ENCODE assay signal across 8 mouse cellular contexts in the genomic region with DNA sequence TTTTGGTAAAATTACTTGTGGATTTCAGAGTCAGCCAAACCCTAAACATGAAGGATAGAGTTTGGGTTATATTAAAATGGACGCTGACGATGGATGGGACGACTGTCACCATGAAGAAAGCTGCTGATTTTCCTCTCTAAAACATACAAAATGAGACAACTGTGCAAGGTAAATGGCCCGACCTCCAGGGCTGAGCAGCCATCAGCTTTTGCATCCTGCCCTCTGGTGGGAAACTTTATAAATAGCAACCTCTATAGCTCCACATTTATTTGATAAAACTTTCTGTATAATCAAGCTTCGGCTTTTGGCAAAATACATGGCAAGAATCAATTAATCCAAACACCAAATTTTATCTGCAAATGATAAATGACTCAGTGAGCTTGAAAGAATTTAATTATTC. TPM values are rescaled to one million over a fixed set of nuclear protein-coding genes. Genes with fewer than 3 reads are reported as not detected.
DNase-seq lines count a peak whose midpoint lies in the region; ATAC-seq and TF ChIP-seq lines count a peak whose summit lies in the region.

No protein-coding gene starts in this region.

- H3K27me3 ChIP-seq in heart, postnatal 0 days (ENCODE audit: control insufficient read depth, insufficient read depth, low read length) = no peaks in the 10 kb centered on the region
- H3K27me3 ChIP-seq in heart, embryonic 12.5 days (replicated peaks) = no peaks in the 10 kb centered on the region; the same call in 1 of the 2 replicates
- H3K27me3 ChIP-seq in embryonic facial prominence, embryonic 10.5 days (replicated peaks; ENCODE audit: low read depth, poor library complexity, severe bottlenecking) = no peaks in the 10 kb centered on the region

- no peak overlapping the region for H3K4me3 ChIP-seq in heart, postnatal 0 days (ENCODE audit: low read depth, low read length)
- no peak overlapping the region for H3K4me3 ChIP-seq in heart, embryonic 12.5 days
- H3K4me3 ChIP-seq in embryonic facial prominence, embryonic 10.5 days = no peak overlapping the region

- H3K9ac ChIP-seq in heart, postnatal 0 days (replicated peaks; ENCODE audit: low read depth, low read length) = no peak overlapping the region
- no peak overlapping the region for H3K9ac ChIP-seq in heart, embryonic 12.5 days

- ATAC-seq in heart, postnatal 0 days (ENCODE audit: insufficient read depth, low read depth) = no peak
- ATAC-seq in heart, embryonic 12.5 days (ENCODE audit: insufficient number of reproducible peaks, low FRiP score) = no peak
- ATAC-seq in megakaryocyte-erythroid progenitor cell, adult 5-6 weeks (replicated peaks; ENCODE audit: low FRiP score, low TSS enrichment, poor library complexity, severe bottlenecking) = peak; percentile 81

- no peak for TF ChIP-seq EP300 in heart, postnatal 0 days (IDR thresholded peaks at IDR 0.05; ENCODE audit: low read depth)

- no peaks in the 10 kb centered on the region for H3K36me3 ChIP-seq in heart, postnatal 0 days (replicated peaks; ENCODE audit: control insufficient read depth, insufficient read depth, low read length)
- no peaks in the 10 kb centered on the region for H3K36me3 ChIP-seq in heart, embryonic 12.5 days
- no peaks in the 10 kb centered on the region for H3K36me3 ChIP-seq in embryonic facial prominence, embryonic 10.5 days (replicated peaks)

- H3K4me2 ChIP-seq in heart, postnatal 0 days (ENCODE audit: low read depth, low read length) = no peak overlapping the region
- H3K4me2 ChIP-seq in heart, embryonic 12.5 days = no peak overlapping the region

- TF ChIP-seq CTCF in heart, postnatal 0 days (IDR thresholded peaks at IDR 0.05; ENCODE audit: low read depth) = peak; percentile 63

- H3K4me1 ChIP-seq in heart, postnatal 0 days (ENCODE audit: control insufficient read depth, insufficient read depth) = no peaks in the 10 kb centered on the region
- H3K4me1 ChIP-seq in heart, embryonic 12.5 days (replicated peaks) = no peaks in the 10 kb centered on the region
- H3K4me1 ChIP-seq in embryonic facial prominence, embryonic 10.5 days = peaks cover 3% of the 10 kb centered on the region

- WGBS in heart, postnatal 0 days = 23% methylated on average over 5 of the region's 5 CpGs
- WGBS in heart, embryonic 12.5 days = 30% methylated on average over 5 of the region's 5 CpGs
- WGBS in embryonic facial prominence, embryonic 10.5 days = 41% methylated on average over 5 of the region's 5 CpGs

- H3K27ac ChIP-seq in heart, postnatal 0 days (ENCODE audit: low read depth) = no peak overlapping the region
- no peak overlapping the region for H3K27ac ChIP-seq in heart, embryonic 12.5 days (ENCODE audit: poor library complexity, severe bottlenecking)
- H3K27ac ChIP-seq in embryonic facial prominence, embryonic 10.5 days (replicated peaks) = no peak overlapping the region

- DNase-seq in heart, postnatal 0 days (ENCODE audit: low spot score) = no peak
- DNase-seq in urinary bladder, postnatal 14 days (ENCODE audit: low spot score) = peak; percentile 9
- no peak for DNase-seq in urinary bladder, postnatal 4 days (ENCODE audit: low spot score in 2 of 2)
- DNase-seq in embryonic facial prominence, embryonic 10.5 days (ENCODE audit: low spot score) = peak; percentile 28
- DNase-seq in right cerebral cortex, adult 18-20 months = no peak
- DNase-seq in left cerebral cortex, adult 9 months (ENCODE audit: low spot score in 2 of 2) = no peak

- no peaks in the 10 kb centered on the region for H3K9me3 ChIP-seq in heart, postnatal 0 days (replicated peaks; ENCODE audit: control insufficient read depth, low read length)
- no peaks in the 10 kb centered on the region for H3K9me3 ChIP-seq in heart, embryonic 12.5 days (replicated peaks)
- no peaks in the 10 kb centered on the region for H3K9me3 ChIP-seq in embryonic facial prominence, embryonic 10.5 days

RNA-seq across cellular contexts. Expression of gene Slc9a9, which starts 57.7 kb away (rescaled TPM):
- 1.3 and 7.1 TPM in 2 replicates for total RNA-seq in heart, postnatal 0 days (2014; rRNA removed; ENCODE audit: low replicate concordance)
- polyA plus RNA-seq in heart, postnatal 0 days (2015; fragmentation: Nextera tagmentation; extraction: Ambion mirVana) = 1.9 and 2.1 TPM in 2 replicates
- polyA plus RNA-seq in heart, embryonic 12.5 days (2016; fragmentation: Nextera tagmentation; extraction: Ambion mirVana) = 3.9 and 4.0 TPM in 2 replicates
- 2.0 and 2.6 TPM in 2 replicates for polyA plus RNA-seq in embryonic facial prominence, embryonic 10.5 days (2016; fragmentation: Nextera tagmentation; extraction: Ambion mirVana)
- total RNA-seq in megakaryocyte-erythroid progenitor cell, adult 5-6 weeks (2014; fragmentation: Nextera tagmentation) = 3.0 and 5.7 TPM in 2 replicates
- 2.9 and 6.1 TPM in 2 replicates for total RNA-seq in megakaryocyte-erythroid progenitor cell, adult 5-6 weeks (2017)

Comparison
In these comparisons a context has a peak if more than half of its experiments do, and no peak if none do; other contexts are left out.
1. DNase-seq: peak in urinary bladder, postnatal 14 days (single experiment) and embryonic facial prominence, embryonic 10.5 days (single experiment); none in heart, postnatal 0 days (single experiment), urinary bladder, postnatal 4 days (0 of 2), right cerebral cortex, adult 18-20 months (single experiment) and left cerebral cortex, adult 9 months (0 of 2).